Mouse (Mus musculus) heart, embryonic 16.5 days (tissue): Measurements from ENCODE around the gene Rce1. TPM values are rescaled to one million over a fixed set of nuclear protein-coding genes. Genes with fewer than 3 reads are reported as not detected.

Experiments used
- ATAC-seq: fragments of 200-750 bp; cut with Nextera tagmentation; replicated peaks from 2 replicates; pipeline ENCODE4 v1.8.0; 2017; ENCODE audit warnings: moderate number of reproducible peaks; ENCODE audit not compliant: insufficient read depth, low FRiP score; ENCODE audit errors: extremely low read depth
- H3K27ac ChIP-seq: fragments of 300-500 bp; sonication (generic); 2 replicates; pipeline ENCODE4 v1.5.1; 2014; ENCODE audit warnings: mild to moderate bottlenecking, low read length, control low read depth, moderate library complexity
- H3K27me3 ChIP-seq: fragments of 300-500 bp; sonication (generic); 2 replicates; pipeline ENCODE4 v1.6.1; 2014; ENCODE audit warnings: low read length, mixed read lengths; ENCODE audit not compliant: control insufficient read depth, insufficient read depth
- H3K36me3 ChIP-seq: fragments of 300-500 bp; sonication (generic); 2 replicates; pipeline ENCODE4 v1.6.1; 2014; ENCODE audit not compliant: control insufficient read depth, insufficient read depth
- H3K4me1 ChIP-seq: fragments of 300-500 bp; sonication (generic); 2 replicates; pipeline ENCODE4 v1.6.1; 2014; ENCODE audit warnings: low read length, mixed read lengths; ENCODE audit not compliant: control insufficient read depth, insufficient read depth
- H3K4me2 ChIP-seq: fragments of 300-500 bp; sonication (generic); 2 replicates; pipeline ENCODE4 v1.6.1; 2014; ENCODE audit warnings: low read depth, mild to moderate bottlenecking, control low read depth, low read length
- H3K4me3 ChIP-seq: fragments of 300-500 bp; sonication (generic); 2 replicates; pipeline ENCODE4 v1.5.1; 2014; ENCODE audit warnings: mild to moderate bottlenecking, control low read depth, low read length
- H3K9ac ChIP-seq: fragments of 300-500 bp; sonication (generic); 2 replicates; pipeline ENCODE4 v1.6.1; 2014; ENCODE audit warnings: low read length, control low read depth
- H3K9me3 ChIP-seq: fragments of 300-500 bp; sonication (generic); replicated peaks from 2 replicates; pipeline ENCODE4 v1.6.1; 2016; ENCODE audit warnings: low read length; ENCODE audit not compliant: control insufficient read depth
- WGBS: fragments of 180-500 bp; shearing (Covaris S2); extraction: QIAGEN DNeasy Blood & Tissue Kit; methylation state at CpG from one replicate; pipeline ENCODE4 v1.1.7; 2014; 5-methylcytosine and 5-hydroxymethylcytosine counted together
- polyA plus RNA-seq: library from polyadenylated mRNA; unstranded; fragments of >200 nt; fragmentation: Nextera tagmentation; extraction: Ambion mirVana; gene quantifications from 2 replicates; pipeline ENCODE4 v1.2.1, GENCODE M21; 2015

The Rce1 gene
- polyA plus RNA-seq, 1 experiment from 2014 or later = 41.2 TPM

DNA sequence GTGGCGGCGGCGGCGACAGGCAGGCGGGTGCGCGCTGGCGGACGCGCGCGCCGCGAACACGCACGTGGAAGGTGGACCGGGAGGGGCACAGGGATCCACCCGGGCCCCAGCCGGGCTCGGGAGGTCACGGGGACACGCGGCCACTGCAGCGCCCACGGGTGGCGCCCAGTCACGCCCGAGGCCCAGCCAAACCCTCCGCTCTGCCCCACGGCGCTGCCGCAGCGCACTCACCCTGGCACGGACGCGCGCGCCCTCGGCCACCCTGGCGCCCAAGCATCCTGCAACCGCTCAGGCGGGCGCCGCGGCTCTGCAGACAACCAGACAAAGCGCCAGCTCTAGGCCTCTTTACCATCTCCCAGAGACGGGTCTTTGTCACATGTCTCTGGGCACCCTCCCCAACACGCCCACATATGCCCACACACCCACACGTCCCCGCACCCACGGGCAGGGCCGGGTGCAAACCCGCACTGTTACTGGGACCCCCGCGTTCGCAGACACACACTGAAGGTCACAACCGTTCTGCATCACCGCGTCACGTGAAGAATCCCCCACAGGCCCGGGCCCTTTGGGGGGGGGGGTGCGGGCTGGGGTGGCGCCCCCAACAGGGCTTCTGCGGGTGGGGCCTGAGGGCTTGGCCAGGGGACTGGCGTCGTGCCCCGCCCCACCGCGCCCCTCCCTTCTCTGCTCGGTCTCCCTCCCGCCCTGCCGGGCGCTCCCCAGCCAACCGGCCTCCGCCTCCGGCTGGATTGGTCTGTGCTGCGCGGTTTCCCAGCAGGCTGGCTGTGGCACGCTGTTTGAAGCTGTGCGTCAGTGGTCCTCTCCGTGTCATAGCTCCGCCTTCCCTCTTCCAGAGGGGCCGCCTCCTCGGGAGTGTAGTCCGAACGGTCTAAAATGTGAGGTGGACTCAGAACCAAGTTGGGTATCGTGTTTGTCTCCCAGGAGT is 10.0 kb downstream of the Rce1 start, which contains the start of gene Lrfn4:
TSS of gene Lrfn4 (minus strand) at position 517 of the 943 bp plus-strand sequence.
- peak; percentile 93 for ATAC-seq
- Histone ChIP-seq H3K4me3 (peak within 1 kb of the TSS; percentile 82), H3K4me1 (peaks cover 4% of the 10 kb centered on the region), H3K4me2 (peak within 1 kb of the TSS; percentile 78), H3K27me3 (0 out of 2 replicates have a peak, but pooled peaks cover 2% of the 10 kb centered on the region), H3K9ac (peak within 1 kb of the TSS; percentile 83), H3K27ac (peak within 1 kb of the TSS; percentile 75), H3K9me3 (no peaks in the 10 kb centered on the region), H3K36me3 (peaks cover 10% of the 10 kb centered on the region)
- under 1% methylated on average over 87 of the region's 87 CpGs for WGBS

DNA sequence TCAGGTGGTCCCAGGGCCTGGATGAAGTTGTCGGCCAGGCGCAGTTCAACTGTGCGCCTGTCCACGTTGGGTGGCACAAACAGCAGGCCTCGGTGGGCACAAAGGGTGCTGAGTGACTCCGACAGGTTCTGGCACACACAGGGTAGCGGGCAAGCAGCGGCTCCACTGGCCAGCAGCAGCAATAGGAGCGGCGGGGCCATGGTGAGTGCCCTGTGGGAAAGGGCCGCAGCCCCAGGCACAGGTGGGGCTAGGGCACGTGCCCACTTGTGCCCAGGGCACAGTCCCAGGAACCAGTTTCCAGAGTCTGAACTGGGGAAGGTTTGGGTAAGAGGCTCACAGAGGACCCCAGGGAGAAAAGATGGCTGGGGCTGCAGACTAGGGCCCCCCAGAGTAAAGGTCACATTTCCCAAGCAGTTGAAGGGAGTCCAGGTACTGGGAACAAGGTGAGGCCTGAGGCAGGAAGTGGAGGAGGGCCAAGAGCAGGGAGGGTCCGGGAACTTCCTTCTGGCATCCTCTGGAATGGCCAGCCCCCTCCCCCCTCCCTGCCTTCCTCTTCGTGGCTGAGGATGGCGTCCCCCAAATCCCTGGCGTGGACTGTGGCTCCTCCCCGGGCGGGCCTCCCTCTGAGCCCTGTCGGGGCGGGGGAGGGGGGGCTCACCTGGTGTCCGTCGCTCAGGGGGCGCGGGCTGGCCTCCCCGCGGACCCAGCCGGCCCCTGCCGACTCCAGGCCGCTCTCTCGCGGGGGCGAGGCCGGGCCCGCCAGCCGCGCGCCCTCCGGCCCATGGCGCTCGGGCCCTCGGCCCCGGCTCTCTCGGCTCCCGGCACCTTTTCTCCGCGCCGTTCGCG is 10.9 kb downstream of the Rce1 start:
- H3K4me3 ChIP-seq = peak overlapping the region; percentile 82
- 23% methylated on average over 36 of the region's 49 CpGs for WGBS
- H3K27ac ChIP-seq = peak overlapping the region; percentile 75
- H3K4me2 ChIP-seq = peak overlapping the region; percentile 78
- 0 out of 2 replicates have a peak, but pooled peaks cover 2% of the 10 kb centered on the region for H3K27me3 ChIP-seq
- no peaks in the 10 kb centered on the region for H3K9me3 ChIP-seq
- peak overlapping the region; percentile 83 for H3K9ac ChIP-seq
- no peak for ATAC-seq
- peaks cover 10% of the 10 kb centered on the region for H3K36me3 ChIP-seq
- H3K4me1 ChIP-seq = peaks cover 6% of the 10 kb centered on the region

DNA sequence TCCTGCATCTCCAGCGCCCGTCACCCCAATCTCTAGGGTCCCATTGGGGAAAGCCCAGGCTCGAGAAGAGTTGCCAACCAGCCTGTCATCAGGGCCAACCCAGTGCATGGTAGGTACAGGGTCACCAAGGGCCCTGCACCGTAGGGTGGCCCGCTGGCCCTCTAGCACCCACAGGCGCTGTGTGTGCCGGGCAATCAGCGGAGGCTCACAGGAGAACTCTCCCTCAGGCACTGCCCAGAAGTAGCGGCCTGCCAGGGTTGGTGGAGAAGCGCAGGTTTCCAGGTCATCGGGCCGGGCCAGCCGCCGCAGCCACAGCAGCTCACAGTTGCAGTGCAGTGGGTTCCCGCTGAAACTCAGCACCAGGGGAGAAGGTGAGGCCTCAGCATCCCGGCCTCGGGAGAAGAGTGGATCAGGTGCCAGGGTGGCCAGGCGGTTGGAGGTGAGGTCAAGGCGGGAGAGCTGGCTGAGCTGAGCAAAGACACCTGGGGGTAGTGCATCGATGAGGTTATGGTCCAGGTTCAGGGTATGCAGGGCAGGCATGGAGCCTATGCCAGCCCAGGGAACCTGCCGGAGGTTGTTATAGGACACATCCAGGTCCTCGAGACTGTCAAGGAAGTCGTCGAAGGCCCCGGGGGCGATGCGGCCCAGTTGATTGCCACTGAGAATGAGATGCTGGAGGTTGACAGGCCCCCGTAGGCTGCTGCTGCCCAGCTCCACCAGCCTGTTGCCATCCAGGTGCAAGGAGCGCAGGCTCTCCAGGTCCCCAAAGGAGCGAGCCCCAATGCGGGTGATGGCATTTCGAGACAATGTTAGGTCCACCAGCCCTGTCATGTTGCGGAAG is 11.8 kb downstream of the Rce1 start:
- Histone ChIP-seq H3K4me3 (no peak overlapping the region), H3K4me1 (peaks cover 6% of the 10 kb centered on the region), H3K9ac (no peak overlapping the region), H3K36me3 (peaks cover 10% of the 10 kb centered on the region), H3K27me3 (0 out of 2 replicates have a peak, but pooled peaks cover 2% of the 10 kb centered on the region), H3K9me3 (no peaks in the 10 kb centered on the region), H3K4me2 (no peak overlapping the region; the same call in 1 of the 2 replicates), H3K27ac (no peak overlapping the region)
- WGBS = 91% methylated on average over 33 of the region's 33 CpGs
- ATAC-seq = no peak

DNA sequence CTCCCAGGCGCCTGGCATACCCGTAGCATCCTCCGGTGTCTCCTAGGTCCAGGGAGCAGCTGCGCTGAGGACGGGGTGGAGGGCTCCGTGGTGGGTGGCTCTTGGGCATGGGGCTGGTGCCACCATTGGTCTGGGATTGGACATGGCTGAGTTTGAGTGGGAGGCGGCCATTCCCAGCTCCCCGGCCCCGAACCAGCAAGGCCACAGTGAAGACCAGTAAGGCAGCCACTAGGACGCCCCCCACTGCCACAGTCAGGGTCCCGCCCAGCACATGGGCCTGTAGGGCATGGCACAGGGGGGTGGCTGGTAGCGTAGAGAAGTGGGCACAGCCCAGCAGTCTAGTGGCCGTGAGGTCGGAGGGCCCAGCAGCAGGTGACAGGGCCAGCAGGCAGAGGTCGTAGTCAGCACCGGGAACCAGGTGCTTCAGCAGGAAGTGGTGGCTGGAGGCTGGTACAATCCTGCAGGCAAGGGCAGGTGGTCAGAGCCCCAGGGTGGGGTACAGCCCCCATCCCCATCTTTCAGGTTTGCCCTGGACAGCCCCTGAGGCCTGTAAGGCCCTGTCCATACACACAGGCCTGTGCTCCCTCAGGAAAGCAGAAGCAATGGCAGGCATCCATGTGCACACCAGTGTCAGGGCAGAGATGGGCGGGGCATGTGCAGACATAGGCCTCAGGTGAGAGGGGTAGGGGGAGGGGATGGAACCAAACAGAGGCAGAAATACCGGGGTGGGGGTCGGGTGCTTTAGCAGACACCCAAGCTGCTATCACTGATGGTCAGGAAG is 13.1 kb downstream of the Rce1 start:
- ATAC-seq = no peak
- peaks cover 6% of the 10 kb centered on the region for H3K4me1 ChIP-seq
- no peaks in the 10 kb centered on the region for H3K9me3 ChIP-seq
- no peak overlapping the region for H3K27ac ChIP-seq
- no peak overlapping the region for H3K4me2 ChIP-seq
- H3K36me3 ChIP-seq = peaks cover 10% of the 10 kb centered on the region
- H3K9ac ChIP-seq = no peak overlapping the region
- WGBS = 89% methylated on average over 19 of the region's 19 CpGs
- no peaks in the 10 kb centered on the region for H3K27me3 ChIP-seq
- no peak overlapping the region for H3K4me3 ChIP-seq

DNA sequence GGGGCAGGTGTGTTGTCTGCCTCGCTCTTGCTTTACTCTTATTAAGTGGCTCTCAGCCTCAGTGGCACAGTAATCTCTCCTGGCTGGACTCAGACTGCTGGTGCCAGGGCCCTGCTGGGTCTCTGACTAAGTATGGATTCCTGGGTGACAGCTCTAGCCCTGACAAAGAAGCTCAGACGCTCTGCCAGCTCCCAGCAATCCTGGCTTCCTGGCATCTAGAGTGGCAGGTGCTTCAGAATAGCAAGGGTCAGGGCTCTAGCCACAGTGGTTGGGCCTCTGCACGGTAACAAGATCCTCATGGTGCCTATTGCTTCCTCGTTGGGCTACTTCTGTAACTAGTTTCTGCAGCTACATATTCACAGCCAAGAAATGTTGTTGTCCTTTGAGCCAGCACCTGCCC is 15.3 kb downstream of the Rce1 start:
- H3K9ac ChIP-seq = no peak overlapping the region
- no peak overlapping the region for H3K4me2 ChIP-seq
- ATAC-seq = no peak
- peaks cover 6% of the 10 kb centered on the region for H3K4me1 ChIP-seq
- no peak overlapping the region for H3K27ac ChIP-seq
- WGBS = 43% methylated on average over 4 of the region's 4 CpGs
- H3K4me3 ChIP-seq = no peak overlapping the region
- no peaks in the 10 kb centered on the region for H3K27me3 ChIP-seq
- H3K36me3 ChIP-seq = peaks cover 10% of the 10 kb centered on the region
- no peaks in the 10 kb centered on the region for H3K9me3 ChIP-seq

DNA sequence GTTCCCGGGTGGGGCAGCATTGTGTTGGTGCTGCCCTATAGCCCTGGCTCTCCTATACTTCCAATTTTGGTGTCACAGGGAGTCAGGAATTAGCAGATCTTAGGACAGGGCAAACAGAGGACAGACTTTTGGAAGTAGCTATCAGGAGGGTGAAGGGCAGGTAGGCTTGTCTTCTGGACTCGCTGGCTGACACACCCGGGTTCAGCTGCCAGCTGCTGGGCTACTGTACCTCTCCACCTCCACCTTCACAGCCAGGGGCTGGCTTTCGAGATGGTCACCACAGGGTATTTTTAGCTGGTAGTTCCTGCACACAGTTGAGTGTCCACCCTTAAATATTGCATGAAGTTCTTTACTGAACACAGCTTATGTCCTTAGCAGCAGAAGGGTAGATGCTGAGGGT is 16.9 kb downstream of the Rce1 start:
- Histone ChIP-seq H3K27me3 (no peaks in the 10 kb centered on the region), H3K9ac (no peak overlapping the region), H3K4me2 (no peak overlapping the region), H3K4me3 (no peak overlapping the region), H3K9me3 (no peaks in the 10 kb centered on the region), H3K27ac (no peak overlapping the region), H3K36me3 (peaks cover 10% of the 10 kb centered on the region), H3K4me1 (peaks cover 8% of the 10 kb centered on the region)
- no peak for ATAC-seq
- WGBS = 77% methylated on average over 4 of the region's 4 CpGs

DNA sequence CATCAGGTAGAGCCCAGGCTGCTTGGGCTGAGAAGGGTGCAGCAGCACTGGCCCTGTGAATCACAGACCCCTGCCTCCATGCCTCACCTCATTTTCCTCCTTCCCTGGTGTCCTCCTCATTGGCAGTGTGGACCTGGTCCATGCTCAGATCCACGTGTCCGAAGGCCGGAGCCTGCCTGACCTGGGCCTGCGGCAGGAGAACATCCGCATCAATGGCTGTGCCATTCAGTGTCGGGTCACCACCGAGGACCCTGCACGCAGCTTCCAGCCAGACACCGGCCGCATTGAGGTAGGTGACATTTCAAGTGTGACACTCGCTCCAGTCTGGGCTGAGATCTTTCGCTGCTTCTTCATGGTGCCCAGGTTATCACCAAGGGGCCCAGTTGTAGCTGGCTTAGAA is 18.0 kb downstream of the Rce1 start:
- H3K36me3 ChIP-seq = peaks cover 8% of the 10 kb centered on the region
- H3K9me3 ChIP-seq = no peaks in the 10 kb centered on the region
- no peak overlapping the region for H3K4me2 ChIP-seq
- H3K9ac ChIP-seq = no peak overlapping the region
- 88% methylated on average over 12 of the region's 12 CpGs for WGBS
- no peaks in the 10 kb centered on the region for H3K27me3 ChIP-seq
- peaks cover 8% of the 10 kb centered on the region for H3K4me1 ChIP-seq
- no peak for ATAC-seq
- H3K4me3 ChIP-seq = no peak overlapping the region
- H3K27ac ChIP-seq = no peak overlapping the region

DNA sequence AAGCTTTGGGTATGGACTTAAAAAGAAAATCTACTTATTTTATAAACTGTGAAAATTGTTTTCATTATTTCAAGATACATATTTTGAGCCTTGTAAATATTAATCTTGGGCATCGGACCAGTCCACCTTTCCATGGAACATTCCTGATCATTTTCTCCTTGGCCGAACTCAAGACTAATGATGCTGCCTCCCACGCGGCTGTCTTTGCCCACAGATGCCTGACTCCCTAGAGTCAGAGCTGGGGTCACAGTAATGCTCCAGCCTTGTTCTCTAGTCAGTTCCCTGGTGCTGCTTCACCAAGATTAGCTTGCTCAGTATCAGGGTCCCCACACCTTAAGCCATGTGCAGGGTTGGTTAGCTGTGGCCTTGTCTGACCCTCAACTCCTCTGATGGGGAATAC is 19.8 kb downstream of the Rce1 start:
- no peak overlapping the region for H3K27ac ChIP-seq
- ATAC-seq = no peak
- WGBS = 86% methylated on average over 4 of the region's 4 CpGs

More for the DNA sequence above, 19.8 kb downstream of the Rce1 start:
- H3K9me3 ChIP-seq = no peaks in the 10 kb centered on the region
- no peak overlapping the region for H3K4me3 ChIP-seq
- H3K9ac ChIP-seq = no peak overlapping the region
- H3K27me3 ChIP-seq = no peaks in the 10 kb centered on the region
- H3K4me2 ChIP-seq = no peak overlapping the region
- no peaks in the 10 kb centered on the region for H3K36me3 ChIP-seq
- H3K4me1 ChIP-seq = peaks cover 8% of the 10 kb centered on the region
